Mouse (Mus musculus): ENCODE data around the gene Fth1.

DNA sequence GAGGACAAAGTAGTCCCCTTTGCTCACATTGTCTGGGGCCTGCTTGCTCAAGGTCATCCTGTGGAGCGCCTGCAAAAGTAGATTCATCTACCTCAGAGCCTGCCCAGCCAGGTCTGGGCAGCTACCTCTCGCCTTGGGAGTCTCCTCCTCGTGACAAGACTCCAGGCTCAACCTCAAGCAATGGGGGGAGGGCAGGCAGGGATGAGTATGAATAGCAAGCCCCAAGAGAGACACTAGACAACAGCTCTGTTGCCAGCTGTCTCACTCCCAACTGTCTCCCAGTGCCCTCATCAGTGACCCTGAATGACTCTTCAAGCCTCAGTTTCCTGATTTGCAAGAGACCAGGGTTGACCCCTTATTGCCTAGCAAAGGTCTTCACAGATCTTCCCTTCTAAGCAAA is 33.0 kb downstream of the Fth1 start:
- TF ChIP-seq CTCF (IDR thresholded peaks at IDR 0.05; ENCODE audit: low read depth) = no peak
- TF ChIP-seq EP300 (IDR thresholded peaks at IDR 0.05; ENCODE audit: low read depth) = no peak
